Mouse (Mus musculus): Measurements from ENCODE around the gene Nav2.

Gene Nav2

GRCm38 (mm10) chr7:49330181-49330580 lies 421.7 kb downstream of the Nav2 start:
- no peak for DNase-seq (ENCODE audit: low spot score)

- no peak for DNase-seq (ENCODE audit: low spot score)
Measured at GRCm38 (mm10) chr7:49331939-49332338, 423.4 kb downstream of the Nav2 start.

- no peak for DNase-seq (ENCODE audit: low spot score)
Measured at GRCm38 (mm10) chr7:49332644-49333043, 424.1 kb downstream of the Nav2 start.

- DNase-seq (ENCODE audit: low spot score), result no peak
Measured at GRCm38 (mm10) chr7:49334163-49334562, 425.6 kb downstream of the Nav2 start.

GRCm38 (mm10) chr7:49335056-49335455 lies 426.5 kb downstream of the Nav2 start:
- no peak for DNase-seq (ENCODE audit: low spot score)

- no peak for DNase-seq (ENCODE audit: low spot score)
Measured at GRCm38 (mm10) chr7:49336725-49337124, 428.2 kb downstream of the Nav2 start.

- DNase-seq (ENCODE audit: low spot score), result no peak
Measured at GRCm38 (mm10) chr7:49337710-49338109, 429.2 kb downstream of the Nav2 start.

GRCm38 (mm10) chr7:49339953-49340352 lies 431.4 kb downstream of the Nav2 start:
- DNase-seq (ENCODE audit: low spot score), result no peak

DNA sequence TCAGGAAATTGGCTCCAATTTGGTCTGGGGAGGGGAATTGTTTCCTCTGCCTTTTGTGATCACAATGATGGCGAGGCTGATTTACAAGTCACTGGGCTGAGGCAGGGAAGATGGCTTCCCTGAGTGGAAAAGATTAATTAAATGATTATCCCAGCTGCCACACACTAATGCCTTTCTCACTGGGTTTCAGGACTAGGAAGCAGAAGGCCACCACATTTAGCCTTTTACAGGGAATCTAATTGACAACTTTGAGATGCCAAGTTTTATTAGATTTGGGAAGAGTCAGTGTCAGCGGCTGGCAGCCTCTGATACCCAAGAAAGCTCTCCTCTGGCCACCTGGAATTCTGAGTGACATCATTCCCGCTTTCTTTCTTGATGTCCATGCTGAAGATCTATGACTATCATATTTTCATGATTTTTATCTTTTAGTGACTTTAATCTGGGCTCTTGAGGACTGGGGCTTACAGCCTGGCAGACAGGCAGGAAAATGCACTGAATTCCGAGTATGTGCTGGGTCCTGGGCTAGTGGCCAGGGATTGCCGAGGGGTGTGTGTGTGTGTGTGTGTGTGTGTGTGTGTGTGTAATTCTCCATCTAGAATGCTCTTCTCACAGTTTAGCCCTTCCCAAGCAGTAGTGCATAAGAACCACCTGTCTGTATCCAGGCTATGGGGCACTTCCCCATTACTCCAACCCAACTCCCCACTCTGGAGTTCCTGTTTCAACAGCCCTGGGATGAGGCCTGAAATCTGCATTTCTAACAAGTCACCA lies 432.8 kb downstream of the Nav2 start:
- no peak for DNase-seq (ENCODE audit: low spot score)

DNA sequence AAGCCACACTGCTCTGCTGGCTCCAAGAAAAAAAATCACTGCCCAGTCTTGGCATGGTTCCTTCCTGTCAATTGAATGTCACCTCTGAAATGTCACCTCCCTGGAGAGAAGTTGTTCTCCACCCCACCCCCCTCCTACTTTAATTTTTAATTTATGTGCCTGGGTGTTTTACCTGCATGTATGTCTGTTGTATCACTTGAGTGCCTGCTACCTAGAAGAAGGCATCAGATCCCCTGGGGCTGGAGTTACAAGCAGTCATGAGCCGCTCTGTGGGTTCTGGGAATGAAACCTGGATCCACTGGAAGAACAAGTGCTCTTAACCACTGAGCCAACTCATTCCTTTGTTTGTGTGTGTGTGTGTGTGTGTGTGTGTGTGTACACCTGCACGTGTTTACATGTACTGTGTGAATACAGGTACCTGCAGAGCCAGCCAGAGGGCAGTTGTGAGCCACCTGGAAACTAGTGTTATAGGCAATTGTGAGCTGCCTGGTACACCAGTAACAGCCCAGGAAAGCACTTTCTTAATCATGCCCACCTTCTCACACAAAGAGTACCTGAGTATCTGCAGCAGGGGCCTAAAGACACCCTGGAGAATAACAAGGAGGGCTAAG lies 433.5 kb downstream of the Nav2 start:
- no peak for DNase-seq (ENCODE audit: low spot score)

GRCm38 (mm10) chr7:49342556-49343080 lies 434.1 kb downstream of the Nav2 start:
- DNase-seq (ENCODE audit: low spot score), result no peak

DNA sequence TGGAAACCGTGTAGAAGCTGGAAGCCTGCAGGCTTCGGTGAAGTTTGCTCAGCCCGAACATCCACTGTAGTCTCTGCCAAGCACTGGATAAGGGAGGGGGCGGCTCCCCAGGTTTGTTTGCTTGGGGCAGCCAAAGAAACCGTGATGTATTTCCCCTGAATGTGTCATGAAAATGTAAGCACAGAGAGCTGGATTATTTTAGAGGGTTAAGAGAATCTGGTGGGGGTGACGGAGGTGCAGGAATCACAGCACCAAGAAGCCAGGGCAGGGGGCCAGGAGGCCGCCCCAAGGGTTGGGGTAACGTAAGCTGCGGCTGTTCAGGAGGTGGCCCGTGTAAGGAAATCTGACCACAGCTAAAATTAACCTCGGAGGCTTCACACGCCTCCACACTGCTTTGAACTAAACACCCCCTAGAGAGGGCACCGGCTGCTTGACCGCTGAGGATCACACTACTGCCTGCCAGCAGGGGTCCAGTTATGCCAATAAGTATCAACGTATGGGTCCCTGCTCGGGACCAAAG lies 434.6 kb downstream of the Nav2 start:
- DNase-seq (ENCODE audit: low spot score), result no peak

DNA sequence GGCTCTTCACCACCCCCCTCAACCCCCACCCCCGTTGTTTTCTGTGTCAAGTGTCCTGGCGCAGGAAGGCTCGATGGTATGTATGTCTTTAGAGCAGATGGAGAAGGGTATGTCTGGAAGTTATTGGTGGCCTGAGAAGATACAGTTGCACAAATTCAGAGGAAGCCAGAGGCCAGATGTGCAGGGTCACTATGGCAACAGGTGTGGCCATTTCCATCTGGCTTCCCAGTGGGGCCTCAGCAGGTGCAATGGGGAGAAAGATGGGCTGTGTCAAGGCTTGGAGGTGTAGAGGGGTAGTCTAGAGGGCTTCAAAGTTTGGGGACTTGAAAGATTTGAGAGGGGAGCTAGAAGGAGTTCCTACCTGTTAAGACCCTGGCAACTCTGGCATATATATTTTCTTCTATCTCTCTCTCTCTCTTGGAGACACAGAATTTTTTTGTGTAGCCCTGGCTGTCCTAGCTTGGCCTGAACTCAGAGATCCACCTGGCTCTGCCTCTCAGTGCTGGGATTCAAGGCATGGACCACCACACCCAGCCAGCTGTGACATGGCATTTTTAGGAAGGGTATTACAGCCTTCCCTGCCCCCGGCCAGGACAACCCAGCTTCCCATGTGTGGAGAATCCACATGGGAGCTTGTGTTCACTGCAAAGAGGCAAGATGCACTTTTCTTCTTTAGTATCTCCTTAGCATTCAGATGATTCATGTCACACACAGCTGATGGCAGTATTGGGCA lies 435.4 kb downstream of the Nav2 start:
- DNase-seq (ENCODE audit: low spot score), result no peak

DNA sequence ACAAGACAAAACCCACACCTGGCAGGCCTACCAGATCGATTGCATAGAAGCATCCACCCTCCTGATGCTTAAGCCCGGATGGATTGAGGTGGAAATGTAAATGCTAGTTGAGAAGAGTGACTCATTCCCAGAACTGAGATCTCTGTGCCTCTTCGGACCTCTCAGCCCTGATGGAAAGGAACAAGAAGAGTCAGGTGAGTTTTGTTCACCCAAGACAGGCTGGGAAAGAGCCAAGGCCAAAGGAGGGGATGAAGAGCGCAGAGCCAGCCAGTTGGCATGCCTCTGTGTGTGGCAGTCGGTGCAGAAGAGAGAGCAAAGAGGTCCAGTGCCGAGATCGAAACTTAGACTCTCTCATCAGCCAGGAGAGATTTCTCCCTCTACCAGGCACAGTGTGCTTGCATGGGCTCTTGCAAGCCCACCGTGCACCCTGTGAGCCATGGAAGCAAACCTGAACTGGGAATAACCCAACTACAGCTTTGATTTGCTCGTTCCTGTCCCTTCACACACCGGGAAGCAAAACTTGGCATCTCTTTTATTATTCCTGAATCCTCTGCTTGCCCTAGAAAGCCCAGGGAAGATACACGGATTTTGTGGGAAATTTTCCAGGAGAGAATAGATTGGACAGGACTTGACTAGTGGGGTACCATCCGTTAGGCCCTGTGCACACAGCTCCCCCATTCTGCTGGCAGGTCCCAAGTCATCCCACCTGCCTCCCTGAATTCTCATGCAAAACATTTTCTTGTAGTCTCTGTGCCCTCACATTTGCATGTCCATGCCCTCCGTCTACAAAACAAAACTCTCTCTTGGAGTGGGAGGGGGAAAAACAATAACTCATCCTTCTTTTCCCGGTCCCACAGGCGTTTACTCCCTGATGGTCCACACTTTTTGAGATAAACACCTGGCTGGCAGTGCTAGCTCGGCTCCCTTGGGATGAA lies 439.1 kb downstream of the Nav2 start:
- DNase-seq (ENCODE audit: low spot score), result no peak

- DNase-seq (ENCODE audit: low spot score), result no peak
Measured at GRCm38 (mm10) chr7:49348636-49349035, 440.1 kb downstream of the Nav2 start.

- DNase-seq (ENCODE audit: low spot score), result no peak
Measured at GRCm38 (mm10) chr7:49350321-49351007, 441.9 kb downstream of the Nav2 start.

- no peak for DNase-seq (ENCODE audit: low spot score)
Measured at GRCm38 (mm10) chr7:49351596-49352258, 443.2 kb downstream of the Nav2 start.

DNA sequence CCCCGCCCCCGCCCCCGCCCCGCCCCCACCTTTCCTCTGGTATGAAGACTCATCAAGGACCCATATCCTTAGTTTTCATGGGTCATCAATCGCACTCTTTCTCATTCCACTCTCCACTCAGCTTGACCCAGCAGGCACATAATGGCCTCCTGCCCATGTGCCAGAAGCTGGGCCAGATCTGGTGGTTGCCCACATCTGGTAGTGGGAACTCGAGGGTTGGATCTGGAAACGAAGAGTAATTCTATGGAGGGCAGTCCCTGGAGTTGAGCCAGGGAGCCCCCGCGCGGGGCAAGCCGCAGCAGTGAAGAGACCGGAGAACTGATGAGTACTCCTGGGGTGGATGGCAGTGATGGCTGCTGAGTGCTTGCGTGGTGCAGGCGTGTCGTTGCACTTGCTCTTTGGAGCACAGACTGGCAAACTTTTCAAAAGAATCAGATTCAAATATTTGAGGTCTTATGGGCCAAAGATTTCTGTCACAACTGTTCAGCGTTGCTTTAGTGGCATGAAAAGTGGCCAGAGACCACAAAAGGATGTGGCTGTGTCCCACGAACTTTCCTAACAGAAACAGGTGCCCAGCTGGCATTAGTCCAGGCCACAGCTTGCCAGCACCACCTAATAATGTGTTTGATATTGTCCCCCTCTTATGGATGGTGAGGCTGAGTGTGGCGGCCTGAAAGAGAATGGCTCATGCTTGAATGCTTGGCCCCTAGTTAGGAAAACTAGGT lies 449.1 kb downstream of the Nav2 start:
- DNase-seq (ENCODE audit: low spot score), result no peak

DNA sequence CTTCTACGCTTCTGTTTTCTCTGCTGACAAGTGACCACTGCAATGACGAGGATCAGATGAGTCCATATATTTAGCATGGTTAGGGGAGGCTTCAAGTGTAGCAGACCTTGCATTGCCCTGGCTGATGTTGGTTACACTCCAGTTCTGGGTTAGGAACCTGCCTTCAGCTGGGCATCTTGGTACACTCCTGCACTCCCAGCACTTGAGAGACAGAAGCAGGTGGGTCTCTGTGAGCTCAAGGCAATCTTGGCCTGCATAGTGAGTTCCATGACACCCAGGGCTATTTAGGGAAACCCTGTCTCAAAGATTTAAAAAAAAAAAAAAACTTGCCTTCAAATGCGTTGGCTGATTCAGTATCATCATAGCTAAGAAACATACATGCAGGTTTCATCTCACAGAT lies 450.6 kb downstream of the Nav2 start:
- no peak for DNase-seq (ENCODE audit: low spot score)

GRCm38 (mm10) chr7:49360597-49360996 lies 452.1 kb downstream of the Nav2 start:
- no peak for DNase-seq (ENCODE audit: low spot score)

Measured in urinary bladder, postnatal 25 days (tissue).